Mouse (Mus musculus): ENCODE data around the gene Prss8. TPM values are rescaled to one million over a fixed set of nuclear protein-coding genes. Genes with fewer than 3 reads are reported as not detected.
"Not testable (repeated sequence)": the region's sequence is repeated elsewhere in the genome, so short reads cannot be mapped to it uniquely, and the experiment has no call there.

Gene Prss8
- polyA plus RNA-seq, 1 experiment from 2014 or later, result 4.0 TPM

GRCm38 (mm10) chr7:127952864-127953581 is 23.1 kb upstream of the Prss8 start:
- H3K4me2 ChIP-seq (ENCODE audit: low read depth, severe bottlenecking), result no peak overlapping the region

DNA sequence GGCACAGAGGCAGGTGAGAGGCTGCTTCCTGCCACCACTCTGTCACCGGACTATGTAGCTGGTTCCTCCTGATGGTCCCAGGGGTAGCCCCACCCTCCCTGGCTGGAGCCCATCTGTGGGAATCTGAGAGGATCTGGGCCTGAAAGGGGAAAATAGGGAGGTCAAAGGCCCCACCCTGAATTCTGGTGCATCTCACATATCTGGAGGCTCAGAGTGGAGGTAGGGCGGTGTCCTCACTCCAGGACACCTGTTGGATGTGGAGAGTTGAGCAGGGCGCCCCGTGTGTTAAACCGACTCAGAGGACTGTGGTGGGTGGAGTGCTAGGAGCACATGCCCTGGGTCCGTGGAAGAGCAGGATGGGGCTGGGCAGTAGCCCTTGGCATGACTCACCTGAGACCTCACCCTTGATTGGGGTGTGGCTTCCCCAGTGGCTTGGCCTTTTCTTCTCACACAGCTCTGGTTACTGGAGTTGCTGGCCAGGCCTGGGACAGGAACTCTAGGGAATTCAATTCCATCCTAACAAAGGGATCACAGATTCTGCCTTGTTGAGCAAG is 16.6 kb upstream of the Prss8 start, which contains the start of gene Prss36:
Gene Prss36 (minus strand): TSS at position 256 of the 554 bp plus-strand sequence.
- peaks cover 18% of the 10 kb centered on the region for H3K27me3 ChIP-seq (ENCODE audit: control insufficient read depth, insufficient read depth, low read length)
- no peak for DNase-seq (ENCODE audit: low spot score)

More at GRCm38 (mm10) chr7:127952864-127953581, 23.1 kb upstream of the Prss8 start:
- no peak overlapping the region for H3K27ac ChIP-seq (replicated peaks; ENCODE audit: low read depth, low read length)
- 30% methylated on average over 13 of the region's 13 CpGs for WGBS
- H3K9ac ChIP-seq (ENCODE audit: low read length), result no peak overlapping the region
- no peak overlapping the region for H3K4me3 ChIP-seq (ENCODE audit: low read depth, low read length)
- H3K27me3 ChIP-seq (ENCODE audit: control insufficient read depth, insufficient read depth, low read length), result no peaks in the 10 kb centered on the region
- no peaks in the 10 kb centered on the region for H3K4me1 ChIP-seq (ENCODE audit: control insufficient read depth, insufficient read depth, low read length)
- H3K9me3 ChIP-seq (ENCODE audit: control insufficient read depth, low read length), result no peaks in the 10 kb centered on the region
- ATAC-seq (ENCODE audit: insufficient number of reproducible peaks, low FRiP score, low TSS enrichment, low read depth), result no peak
- DNase-seq (ENCODE audit: low spot score), result no peak
- H3K36me3 ChIP-seq (ENCODE audit: control insufficient read depth, insufficient read depth, low read length), result no peaks in the 10 kb centered on the region

DNA sequence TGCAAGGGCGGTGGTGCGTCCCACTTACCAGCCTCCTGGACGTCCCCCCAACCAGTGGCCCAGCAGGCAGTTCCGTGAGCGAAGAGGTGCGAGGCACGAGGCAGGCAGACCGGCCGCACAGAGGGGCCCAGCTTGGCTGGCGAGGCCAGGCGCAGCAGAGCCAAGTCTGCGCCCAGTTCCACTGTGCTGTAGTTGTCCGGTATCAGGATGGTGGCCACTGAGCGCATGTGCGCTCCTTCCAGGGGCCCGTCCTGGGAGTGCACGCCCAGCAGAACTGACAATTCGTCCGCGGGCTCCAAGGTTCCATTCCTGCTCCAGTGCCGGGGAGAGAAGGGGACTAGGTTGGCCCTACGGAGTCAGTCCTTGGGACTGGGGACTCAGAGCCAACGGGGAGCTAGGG is 14.7 kb upstream of the Prss8 start:
- WGBS, result 11% methylated on average over 23 of the region's 23 CpGs
- no peak overlapping the region for H3K4me3 ChIP-seq (ENCODE audit: low read depth, low read length)
- no peak overlapping the region for H3K27ac ChIP-seq (replicated peaks; ENCODE audit: low read depth, low read length)
- no peaks in the 10 kb centered on the region for H3K9me3 ChIP-seq (ENCODE audit: control insufficient read depth, low read length)
- peaks cover 18% of the 10 kb centered on the region for H3K27me3 ChIP-seq (ENCODE audit: control insufficient read depth, insufficient read depth, low read length)
- ATAC-seq (ENCODE audit: insufficient number of reproducible peaks, low FRiP score, low TSS enrichment, low read depth), result no peak
- H3K4me1 ChIP-seq (ENCODE audit: control insufficient read depth, insufficient read depth, low read length), result no peaks in the 10 kb centered on the region
- H3K36me3 ChIP-seq (ENCODE audit: control insufficient read depth, insufficient read depth, low read length), result no peaks in the 10 kb centered on the region
- H3K4me2 ChIP-seq (ENCODE audit: low read depth, severe bottlenecking), result no peak overlapping the region
- no peak overlapping the region for H3K9ac ChIP-seq (ENCODE audit: low read length)
- peak; percentile 38 for DNase-seq (ENCODE audit: low spot score)

More for the DNA sequence above, 16.6 kb upstream of the Prss8 start, which contains the start of gene Prss36:
- H3K4me1 ChIP-seq (ENCODE audit: control insufficient read depth, insufficient read depth, low read length), result no peaks in the 10 kb centered on the region
- H3K9me3 ChIP-seq (ENCODE audit: control insufficient read depth, low read length), result no peaks in the 10 kb centered on the region
- H3K27ac ChIP-seq (replicated peaks; ENCODE audit: low read depth, low read length), result no peak within 1 kb of the TSS
- 76% methylated on average over 6 of the region's 6 CpGs for WGBS
- H3K9ac ChIP-seq (ENCODE audit: low read length), result no peak within 1 kb of the TSS
- no peaks in the 10 kb centered on the region for H3K36me3 ChIP-seq (ENCODE audit: control insufficient read depth, insufficient read depth, low read length)
- ATAC-seq (ENCODE audit: insufficient number of reproducible peaks, low FRiP score, low TSS enrichment, low read depth), result no peak
- no peak within 1 kb of the TSS for H3K4me2 ChIP-seq (ENCODE audit: low read depth, severe bottlenecking)
- no peak within 1 kb of the TSS for H3K4me3 ChIP-seq (ENCODE audit: low read depth, low read length)

- not testable (repeated sequence) for H3K4me1 ChIP-seq (ENCODE audit: control insufficient read depth, insufficient read depth, low read length); H3K4me3 ChIP-seq (ENCODE audit: low read depth, low read length); DNase-seq (ENCODE audit: low spot score); H3K36me3 ChIP-seq (ENCODE audit: control insufficient read depth, insufficient read depth, low read length); H3K4me2 ChIP-seq (ENCODE audit: low read depth, severe bottlenecking); H3K9ac ChIP-seq (ENCODE audit: low read length); H3K9me3 ChIP-seq (ENCODE audit: control insufficient read depth, low read length); ATAC-seq (ENCODE audit: insufficient number of reproducible peaks, low FRiP score, low TSS enrichment, low read depth); H3K27ac ChIP-seq (replicated peaks; ENCODE audit: low read depth, low read length)
- H3K27me3 ChIP-seq (ENCODE audit: control insufficient read depth, insufficient read depth, low read length), result peaks cover 18% of the 10 kb centered on the region
- WGBS, result 58% methylated on average over 2 of the region's 2 CpGs
Measured at GRCm38 (mm10) chr7:127942097-127942496, 12.2 kb upstream of the Prss8 start.

DNA sequence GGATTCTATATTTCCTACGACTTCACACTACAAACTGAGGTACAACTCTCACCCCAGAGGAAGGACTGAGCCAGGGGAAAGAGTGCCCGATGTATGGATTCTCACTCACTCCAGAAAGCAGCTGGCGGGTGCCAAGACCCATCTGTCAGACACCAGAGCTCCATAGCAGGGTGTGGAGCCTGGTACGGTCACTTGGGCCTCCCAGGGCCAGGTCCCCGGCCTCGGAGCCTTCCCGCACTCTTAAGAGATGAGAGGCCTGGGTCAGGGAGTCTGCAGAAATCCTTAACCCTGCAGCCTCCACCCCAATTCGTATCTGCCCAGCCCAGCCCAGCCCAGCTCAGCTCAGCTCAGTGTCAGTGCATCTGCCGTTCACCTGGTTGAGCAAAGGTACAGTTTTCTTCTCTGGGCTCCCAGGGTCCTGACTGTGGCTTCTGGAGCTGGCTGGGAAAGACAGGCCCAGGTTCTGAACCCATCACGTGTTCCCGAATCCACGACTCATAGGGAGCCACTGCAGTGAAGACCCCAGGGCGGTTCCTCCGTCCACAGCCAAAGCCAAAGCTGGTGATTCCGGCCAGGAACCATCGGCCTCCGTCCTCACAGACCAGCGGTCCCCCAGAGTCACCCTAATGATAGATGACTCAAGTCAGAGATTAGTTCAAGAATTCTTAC is 6.4 kb upstream of the Prss8 start:
- Histone ChIP-seq H3K4me2 (ENCODE audit: low read depth, severe bottlenecking) (peak overlapping the region; percentile 96), H3K9ac (ENCODE audit: low read length) (peak overlapping the region; percentile 75), H3K4me3 (ENCODE audit: low read depth, low read length) (peak overlapping the region; percentile 72), H3K9me3 (ENCODE audit: control insufficient read depth, low read length) (no peaks in the 10 kb centered on the region), H3K4me1 (ENCODE audit: control insufficient read depth, insufficient read depth, low read length) (0 out of 2 replicates have a peak, but pooled peaks cover 3% of the 10 kb centered on the region), H3K27ac (replicated peaks; ENCODE audit: low read depth, low read length) (no peak overlapping the region), H3K36me3 (ENCODE audit: control insufficient read depth, insufficient read depth, low read length) (no peaks in the 10 kb centered on the region), H3K27me3 (ENCODE audit: control insufficient read depth, insufficient read depth, low read length) (no peaks in the 10 kb centered on the region)
- DNase-seq (ENCODE audit: low spot score) (no peak), ATAC-seq (ENCODE audit: insufficient number of reproducible peaks, low FRiP score, low TSS enrichment, low read depth) (no peak)
- 54% methylated on average over 18 of the region's 18 CpGs for WGBS

GRCm38 (mm10) chr7:127935748-127936159 is 5.8 kb upstream of the Prss8 start:
- WGBS, result 1% methylated on average over 36 of the region's 38 CpGs
- Histone ChIP-seq H3K4me3 (ENCODE audit: low read depth, low read length) (peak overlapping the region; percentile 72), H3K27me3 (ENCODE audit: control insufficient read depth, insufficient read depth, low read length) (no peaks in the 10 kb centered on the region), H3K27ac (replicated peaks; ENCODE audit: low read depth, low read length) (no peak overlapping the region), H3K9me3 (ENCODE audit: control insufficient read depth, low read length) (no peaks in the 10 kb centered on the region), H3K36me3 (ENCODE audit: control insufficient read depth, insufficient read depth, low read length) (no peaks in the 10 kb centered on the region), H3K4me1 (ENCODE audit: control insufficient read depth, insufficient read depth, low read length) (0 out of 2 replicates have a peak, but pooled peaks cover 3% of the 10 kb centered on the region), H3K4me2 (ENCODE audit: low read depth, severe bottlenecking) (peak overlapping the region; percentile 96), H3K9ac (ENCODE audit: low read length) (peak overlapping the region; percentile 75)
- DNase-seq (ENCODE audit: low spot score) (no peak), ATAC-seq (ENCODE audit: insufficient number of reproducible peaks, low FRiP score, low TSS enrichment, low read depth) (0 out of 2 replicates have a peak, but pooled peaks have one; percentile 9)

- DNase-seq (ENCODE audit: low spot score), result peak; percentile 96
- ATAC-seq (ENCODE audit: insufficient number of reproducible peaks, low FRiP score, low TSS enrichment, low read depth), result peak; percentile 93
- peak overlapping the region; percentile 72 for H3K4me3 ChIP-seq (ENCODE audit: low read depth, low read length)
- no peaks in the 10 kb centered on the region for H3K36me3 ChIP-seq (ENCODE audit: control insufficient read depth, insufficient read depth, low read length)
- H3K4me1 ChIP-seq (ENCODE audit: control insufficient read depth, insufficient read depth, low read length), result 0 out of 2 replicates have a peak, but pooled peaks cover 3% of the 10 kb centered on the region
- no peak overlapping the region for H3K27ac ChIP-seq (replicated peaks; ENCODE audit: low read depth, low read length)
- peaks cover 2% of the 10 kb centered on the region; the same call in 1 of the 2 replicates for H3K27me3 ChIP-seq (ENCODE audit: control insufficient read depth, insufficient read depth, low read length)
- 7% methylated on average over 32 of the region's 32 CpGs for WGBS
- H3K9ac ChIP-seq (ENCODE audit: low read length), result peak overlapping the region; percentile 75
- no peaks in the 10 kb centered on the region for H3K9me3 ChIP-seq (ENCODE audit: control insufficient read depth, low read length)
- peak overlapping the region; percentile 96 for H3K4me2 ChIP-seq (ENCODE audit: low read depth, severe bottlenecking)
Measured at GRCm38 (mm10) chr7:127935028-127935722, 5.3 kb upstream of the Prss8 start.

DNA sequence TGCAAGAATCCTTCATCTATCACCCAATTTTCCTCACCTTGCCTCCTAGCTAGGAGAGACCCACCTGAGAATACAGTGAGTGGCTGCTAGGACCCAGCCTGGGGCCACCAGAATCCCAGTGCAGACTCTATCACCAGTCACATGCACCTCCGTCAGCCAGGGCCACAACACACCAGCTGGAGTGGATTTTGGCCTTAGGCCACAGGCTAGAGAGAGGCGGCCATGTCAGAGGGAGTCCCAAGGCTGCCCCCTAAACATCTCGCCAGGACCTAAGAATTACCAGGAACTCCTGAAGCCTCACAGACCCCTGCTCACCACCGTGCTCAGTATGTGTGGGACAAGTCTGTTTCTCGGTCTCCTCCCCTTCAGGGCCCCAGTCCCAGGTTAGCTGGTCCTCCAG is 4.2 kb upstream of the Prss8 start:
- Histone ChIP-seq H3K27me3 (ENCODE audit: control insufficient read depth, insufficient read depth, low read length) (peaks cover 12% of the 10 kb centered on the region), H3K4me1 (ENCODE audit: control insufficient read depth, insufficient read depth, low read length) (0 out of 2 replicates have a peak, but pooled peaks cover 3% of the 10 kb centered on the region), H3K9ac (ENCODE audit: low read length) (no peak overlapping the region; the same call in 1 of the 2 replicates), H3K4me2 (ENCODE audit: low read depth, severe bottlenecking) (no peak overlapping the region; the same call in 1 of the 2 replicates), H3K4me3 (ENCODE audit: low read depth, low read length) (no peak overlapping the region), H3K36me3 (ENCODE audit: control insufficient read depth, insufficient read depth, low read length) (no peaks in the 10 kb centered on the region), H3K9me3 (ENCODE audit: control insufficient read depth, low read length) (no peaks in the 10 kb centered on the region), H3K27ac (replicated peaks; ENCODE audit: low read depth, low read length) (no peak overlapping the region)
- 91% methylated on average over 5 of the region's 5 CpGs for WGBS
- DNase-seq (ENCODE audit: low spot score) (no peak), ATAC-seq (ENCODE audit: insufficient number of reproducible peaks, low FRiP score, low TSS enrichment, low read depth) (no peak)
